Mouse (Mus musculus) heart, adult 18-20 months (tissue): ENCODE data around the gene Ppip5k1. TPM values are rescaled to one million over a fixed set of nuclear protein-coding genes. Genes with fewer than 3 reads are reported as not detected.

ENCODE experiments used
- DNase-seq, 2 experiments: peaks; one replicate each; pipeline ENCODE4 v3.0.0; 2021 to 2022; ENCODE audit warnings: mixed read lengths in 1 of 2
- total RNA-seq, 2 experiments: library from RNA; stranded (reverse); gene quantifications; 2 replicates each; pipeline ENCODE4 v1.2.3; 2021

The Ppip5k1 gene
- total RNA-seq, 2 experiments from 2014 or later: 87.5 to 93.6 TPM

DNA sequence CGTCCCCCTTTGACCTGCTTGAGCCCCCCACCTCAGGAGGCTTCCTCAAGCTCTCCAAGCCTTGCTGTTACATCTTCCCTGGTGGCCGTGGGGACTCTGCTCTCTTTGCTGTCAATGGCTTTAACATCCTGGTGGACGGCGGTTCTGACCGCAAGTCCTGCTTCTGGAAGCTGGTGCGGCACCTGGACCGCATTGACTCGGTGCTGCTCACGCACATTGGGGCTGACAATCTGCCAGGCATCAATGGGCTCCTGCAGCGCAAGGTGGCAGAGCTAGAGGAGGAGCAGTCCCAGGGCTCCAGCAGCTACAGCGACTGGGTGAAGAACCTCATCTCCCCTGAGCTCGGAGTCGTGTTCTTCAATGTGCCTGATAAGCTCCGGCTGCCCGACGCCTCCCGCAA, 55.7 kb downstream of the Ppip5k1 start:
- DNase-seq: no peak

DNA sequence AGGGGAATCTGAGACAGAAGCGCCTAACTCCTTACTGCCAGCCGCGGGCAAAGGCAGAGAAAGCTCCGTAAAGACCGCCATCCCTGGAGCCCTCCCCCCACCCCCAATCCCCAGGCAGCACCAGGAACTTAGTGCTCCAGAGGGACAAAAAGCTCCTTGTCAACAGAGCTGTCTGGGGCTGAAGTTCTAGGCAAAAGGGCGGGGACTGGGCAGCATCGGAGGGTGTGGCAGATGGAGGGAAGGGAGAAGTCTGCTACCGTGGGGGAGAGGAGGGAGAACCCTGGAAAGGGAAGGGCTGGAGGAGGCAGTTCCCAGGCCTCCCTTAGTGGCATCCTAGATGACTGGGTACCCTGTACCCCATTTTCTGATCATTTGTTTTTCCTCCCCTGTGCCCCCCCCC, 57.1 kb downstream of the Ppip5k1 start:
- no peak for DNase-seq

DNA sequence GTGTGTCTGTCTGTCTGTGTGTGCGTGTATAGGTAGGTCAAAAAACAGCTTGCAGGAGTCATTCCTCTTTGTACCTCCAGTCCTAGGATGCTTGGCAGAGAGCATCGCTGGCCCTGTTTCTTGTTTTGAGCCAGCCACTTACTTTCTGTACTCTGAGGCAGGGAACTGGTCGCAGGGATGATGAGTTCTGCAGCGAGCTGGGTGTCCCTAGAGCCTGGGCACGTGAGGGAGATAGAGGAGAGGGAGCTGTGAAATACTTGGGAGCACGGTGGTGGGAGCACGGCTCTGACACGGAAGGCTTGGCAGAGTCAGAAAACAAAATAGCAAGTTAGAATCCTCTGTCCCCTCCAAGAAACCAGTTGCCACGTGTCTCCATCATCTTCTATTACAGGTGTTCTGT, 57.5 kb downstream of the Ppip5k1 start:
- DNase-seq: no peak

DNA sequence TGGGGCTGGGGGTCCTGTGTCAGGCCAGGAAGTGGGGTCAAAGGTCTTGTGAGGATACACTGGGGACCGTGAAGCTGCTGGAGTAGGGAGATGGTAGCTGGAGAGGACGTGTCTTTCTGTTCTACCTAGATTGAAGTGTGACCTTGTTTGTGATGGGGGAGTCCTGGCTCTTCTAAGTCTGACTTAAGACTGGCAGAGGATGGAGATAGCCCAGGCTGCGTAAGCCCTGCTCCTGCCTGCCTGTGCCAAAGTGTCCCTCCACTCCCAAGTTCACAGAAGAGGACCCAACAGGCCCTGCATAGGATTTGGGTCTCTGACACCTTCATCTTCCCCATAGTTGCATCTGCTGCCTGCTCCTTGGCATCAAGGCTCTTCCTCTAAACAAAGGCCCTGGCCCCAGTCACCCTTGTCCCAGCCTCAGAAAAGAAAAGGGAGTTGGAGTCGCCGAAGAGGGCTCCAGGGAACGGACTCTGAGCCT, 58.4 kb downstream of the Ppip5k1 start:
- no peak for DNase-seq

DNA sequence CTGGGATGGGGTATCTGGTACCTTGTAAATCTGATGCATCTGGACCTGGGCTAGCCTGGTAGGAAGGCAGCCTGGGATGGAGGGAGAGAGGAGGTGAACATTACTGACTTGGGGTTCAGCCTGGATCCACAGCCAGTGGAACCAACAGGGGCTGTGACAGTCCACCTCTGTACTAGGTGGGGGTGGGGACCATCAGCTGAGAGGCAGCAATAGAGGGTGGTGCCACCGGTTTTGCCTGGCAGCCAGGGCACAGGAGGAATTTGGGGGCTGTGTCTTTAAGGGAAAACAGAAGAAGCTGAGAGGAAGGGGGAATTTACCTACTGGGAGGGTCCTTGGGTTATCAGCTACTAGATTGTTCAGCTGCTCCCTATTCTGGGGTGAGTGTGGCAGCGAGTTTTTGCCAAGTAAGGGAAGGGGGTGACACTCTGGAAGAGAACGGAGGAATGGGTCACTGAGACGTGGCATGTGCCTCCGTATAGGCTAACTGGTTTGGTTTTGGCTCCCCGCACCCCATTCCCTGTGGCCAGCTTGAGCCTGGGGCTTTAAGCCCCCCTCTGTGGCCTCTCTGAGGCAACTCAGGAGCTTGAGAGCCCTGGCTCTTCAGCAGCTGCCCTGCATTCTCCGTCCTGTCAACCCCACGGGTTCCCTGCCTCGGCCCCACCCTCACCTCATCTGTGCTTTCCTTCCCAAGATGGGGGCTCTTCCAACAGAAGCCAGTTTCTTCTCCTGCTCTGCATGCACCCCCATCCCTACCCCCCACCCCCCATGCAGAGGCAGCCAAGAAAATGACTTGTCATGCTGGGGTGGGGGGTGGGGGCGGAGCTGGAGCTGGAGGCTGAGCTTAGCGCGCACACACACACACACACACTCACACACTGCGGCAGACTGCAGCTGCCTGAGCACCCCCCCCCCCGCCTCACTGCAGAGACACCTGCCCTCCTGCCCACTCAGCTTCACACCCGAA, 59.3 kb downstream of the Ppip5k1 start:
- peak; percentile 29 to 50 for DNase-seq

DNA sequence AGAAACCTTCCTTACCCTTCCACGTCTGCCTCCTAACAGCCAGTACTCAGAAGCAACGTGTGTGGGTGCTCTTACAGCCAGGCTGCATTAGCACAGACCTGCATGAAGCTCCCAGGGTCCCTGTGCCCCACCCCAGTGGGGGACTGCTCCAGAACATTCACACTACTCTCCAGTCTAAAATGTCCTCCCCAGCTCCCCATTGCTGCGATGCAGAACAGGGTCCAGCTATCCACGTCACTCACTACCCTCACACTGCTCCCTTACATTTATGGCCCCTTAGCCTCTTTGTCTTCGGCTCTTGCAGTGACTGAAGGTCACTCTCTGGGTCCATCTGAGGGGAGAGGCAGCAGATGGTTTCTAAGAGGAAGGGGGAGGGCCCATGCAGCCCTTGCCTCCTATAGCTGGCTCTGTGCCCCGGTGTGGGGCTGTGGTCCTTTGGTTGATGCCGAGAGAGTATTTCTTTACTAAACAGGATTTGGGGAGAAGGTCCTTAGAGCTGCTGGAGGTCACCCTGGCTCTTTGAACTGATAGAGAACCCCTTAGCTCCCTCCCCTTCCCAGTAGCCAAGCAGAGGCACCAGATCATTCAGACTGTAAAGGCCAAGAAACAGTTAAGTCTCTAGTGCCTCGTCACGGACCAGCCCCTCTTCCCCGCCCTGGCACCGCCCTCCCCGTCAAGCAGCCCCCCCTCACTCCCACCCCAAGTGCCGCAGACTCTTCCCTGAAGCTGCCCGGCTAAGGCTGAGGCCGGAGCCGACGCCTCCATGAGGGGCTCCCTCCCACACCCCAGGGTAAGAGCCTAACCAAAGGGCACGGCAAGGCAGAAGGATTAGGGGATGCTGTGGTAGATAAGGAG, 60.2 kb downstream of the Ppip5k1 start:
- peak; percentile 63 to 64 for DNase-seq

DNA sequence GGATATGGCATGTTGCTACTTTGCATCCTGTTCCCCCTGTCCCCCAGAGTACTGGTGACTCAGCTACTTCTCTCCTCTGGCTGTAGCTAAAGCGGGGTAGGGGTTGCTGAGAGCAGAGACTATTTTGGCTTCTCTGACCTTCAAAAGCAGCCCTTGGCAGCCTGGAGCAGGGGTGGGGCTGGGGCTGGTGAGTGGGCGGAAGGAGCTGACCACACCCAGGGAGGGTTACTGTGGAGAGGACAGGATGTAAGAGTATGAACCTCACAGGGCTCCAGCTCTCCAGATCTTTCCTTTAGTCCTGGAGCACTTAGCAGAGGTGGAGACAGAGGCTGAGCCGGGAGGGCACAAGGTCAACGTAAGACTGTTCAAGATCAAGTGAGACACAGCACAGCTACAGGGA, 61.0 kb downstream of the Ppip5k1 start:
- DNase-seq: peak; percentile 78 to 83

DNA sequence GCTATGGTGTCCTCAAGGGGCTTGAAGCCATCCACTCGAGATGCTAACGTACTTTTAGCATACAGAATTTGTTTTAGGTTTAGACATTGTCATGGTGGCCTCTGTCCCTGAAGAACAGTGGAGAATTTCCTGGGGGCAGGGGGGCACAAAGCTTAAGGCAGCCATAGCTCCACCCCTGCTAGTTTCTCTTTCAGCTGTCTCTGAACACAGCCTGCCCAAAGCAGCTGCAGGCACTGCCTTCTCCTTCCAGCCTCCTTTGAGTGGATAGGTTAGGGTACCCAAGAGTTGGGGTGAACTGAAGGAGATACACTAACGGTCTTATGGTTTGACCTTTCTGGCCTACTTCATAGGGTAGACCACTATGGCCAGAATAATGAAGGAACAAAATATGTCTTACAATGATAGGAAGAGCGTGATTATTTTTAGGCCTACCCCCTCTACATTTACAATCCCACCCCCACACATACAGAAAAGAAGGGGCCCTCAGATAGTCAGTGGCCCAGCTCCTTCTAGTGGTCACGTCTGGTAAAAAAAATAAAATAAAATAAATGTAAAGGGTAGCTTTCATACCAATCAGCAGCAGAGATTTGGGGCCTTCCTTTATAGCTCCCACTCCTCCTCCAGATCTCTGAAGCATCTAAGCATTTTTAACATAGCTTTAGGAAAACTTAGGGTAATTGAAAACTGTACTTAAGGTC, 62.7 kb downstream of the Ppip5k1 start:
- DNase-seq: no peak

DNA sequence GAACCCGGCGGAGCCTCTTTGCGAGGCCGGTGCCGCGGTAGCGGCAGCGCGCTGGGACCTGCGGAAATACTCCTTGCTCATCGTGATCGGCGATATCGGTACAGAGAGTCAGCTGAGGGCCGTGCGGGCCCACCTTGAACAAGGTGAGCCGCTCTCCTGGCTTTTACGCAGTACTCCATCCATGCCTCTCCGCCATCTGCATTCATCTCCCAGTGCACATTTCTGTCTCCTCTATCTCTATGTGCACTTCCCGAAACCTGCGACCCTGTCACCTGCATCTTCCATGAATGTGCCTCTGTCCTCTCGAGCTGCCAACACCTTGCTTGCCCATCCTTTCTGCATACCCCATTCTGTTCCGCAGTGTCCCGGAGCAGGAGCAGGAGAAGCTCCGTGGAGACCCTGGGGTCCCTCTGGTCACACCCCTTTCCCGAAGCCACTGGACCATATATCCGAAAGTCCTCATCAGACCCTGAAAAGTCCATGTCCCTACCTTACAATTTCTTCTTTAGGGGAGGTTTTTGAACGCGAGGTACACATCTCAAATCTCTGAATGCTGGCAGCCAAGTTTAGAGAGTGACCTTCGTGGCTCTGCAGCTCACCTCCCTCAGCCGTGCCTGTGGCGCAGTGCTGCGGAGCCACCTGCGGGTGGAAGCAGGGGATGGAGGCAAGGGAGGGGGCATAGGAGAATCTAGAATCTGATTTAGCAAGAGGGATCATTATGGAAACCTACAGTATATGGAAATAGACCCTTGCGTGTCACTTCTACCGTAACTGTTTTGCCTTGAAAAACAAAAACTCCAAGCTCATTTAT, 65.3 kb downstream of the Ppip5k1 start:
- no peak for DNase-seq

DNA sequence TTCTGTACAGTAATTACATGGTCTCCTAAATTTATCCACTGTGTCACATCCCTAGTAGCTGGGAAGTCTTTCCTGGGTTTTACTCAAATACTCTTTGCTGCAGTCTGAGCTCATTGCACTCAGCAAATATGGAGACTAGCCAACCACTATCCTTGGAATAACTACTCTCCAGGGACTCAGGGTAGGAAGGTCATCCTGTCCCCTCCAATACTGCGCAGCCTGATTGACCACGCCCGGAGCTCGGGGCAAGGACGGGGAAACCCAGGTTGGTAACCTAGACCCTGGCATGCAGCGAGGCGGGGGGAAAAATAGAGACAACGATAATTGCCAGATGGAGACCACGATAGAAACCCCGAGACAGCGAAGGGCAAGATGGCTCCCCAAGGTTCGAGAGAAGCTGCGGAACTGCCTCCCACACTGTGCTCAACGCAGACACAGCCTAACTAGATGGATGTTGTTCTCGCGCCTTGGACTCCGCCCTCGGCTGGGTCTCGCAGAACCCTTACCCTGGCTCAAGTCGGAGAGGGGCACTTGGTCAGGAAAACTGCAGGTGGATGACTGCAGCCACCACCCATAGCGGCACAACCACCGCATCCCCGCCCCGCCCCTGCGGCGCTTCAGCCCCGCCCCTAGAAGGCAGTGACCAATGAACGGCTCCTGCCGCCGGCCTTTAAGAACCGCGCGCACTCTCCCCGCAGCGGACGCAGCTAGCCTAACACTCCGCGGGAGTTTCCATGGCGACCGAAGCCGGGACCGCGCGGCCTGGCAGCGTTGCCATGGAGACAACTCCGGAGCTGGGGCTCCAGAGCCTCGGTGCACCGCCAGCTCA, 66.1 kb downstream of the Ppip5k1 start, which contains the start of gene Map1a:
TSS of gene Map1a (plus strand) at position 700 of the 829 bp plus-strand sequence.
- DNase-seq: peak; percentile 93 to 94

DNA sequence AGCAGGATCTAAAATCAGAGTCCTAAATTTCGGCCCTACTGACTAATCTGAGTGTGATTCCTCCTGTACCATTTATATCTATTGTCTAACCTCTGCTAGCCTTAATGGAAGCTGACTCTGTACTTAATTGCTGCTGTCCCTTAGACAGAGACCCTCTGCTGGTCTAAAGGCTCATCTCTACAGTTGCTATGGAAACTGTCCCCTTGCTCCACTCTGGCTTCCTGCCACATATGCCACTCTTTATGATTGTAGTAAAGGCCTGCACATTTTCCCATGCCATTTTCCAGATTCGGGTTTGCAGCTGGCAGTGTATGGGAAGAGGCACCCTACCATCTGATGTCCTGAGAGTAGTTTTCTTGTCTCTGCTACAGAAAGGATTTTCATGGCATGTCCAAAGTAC, 67.3 kb downstream of the Ppip5k1 start:
- DNase-seq: no peak

DNA sequence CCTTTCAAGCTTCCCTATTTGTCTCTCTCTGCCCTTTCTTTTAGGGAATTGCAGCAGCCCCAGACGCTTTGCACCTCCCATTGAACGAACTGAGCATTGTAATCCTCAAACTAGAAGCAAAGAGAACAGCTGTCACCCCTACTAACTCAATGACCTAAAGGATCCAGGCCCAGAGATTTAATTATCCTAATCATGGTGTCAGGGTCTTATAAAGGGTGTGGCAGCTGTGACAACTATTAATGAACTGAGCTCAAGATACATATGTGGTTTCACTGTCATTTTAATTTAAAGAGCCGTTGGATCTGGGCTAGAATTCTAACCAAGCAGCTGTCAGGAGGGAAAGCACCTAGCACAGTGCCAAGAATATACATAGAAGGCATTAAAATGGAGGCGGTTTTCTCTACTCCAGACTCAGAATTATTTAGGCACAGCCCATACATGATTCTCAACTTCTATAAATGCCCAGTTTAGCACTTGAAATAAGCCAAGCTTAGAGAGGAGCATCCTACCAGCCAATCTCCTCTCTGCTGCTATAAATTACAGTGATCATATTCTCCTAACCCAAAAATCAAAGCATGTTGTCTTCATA, 83.2 kb downstream of the Ppip5k1 start:
- DNase-seq: no peak

DNA sequence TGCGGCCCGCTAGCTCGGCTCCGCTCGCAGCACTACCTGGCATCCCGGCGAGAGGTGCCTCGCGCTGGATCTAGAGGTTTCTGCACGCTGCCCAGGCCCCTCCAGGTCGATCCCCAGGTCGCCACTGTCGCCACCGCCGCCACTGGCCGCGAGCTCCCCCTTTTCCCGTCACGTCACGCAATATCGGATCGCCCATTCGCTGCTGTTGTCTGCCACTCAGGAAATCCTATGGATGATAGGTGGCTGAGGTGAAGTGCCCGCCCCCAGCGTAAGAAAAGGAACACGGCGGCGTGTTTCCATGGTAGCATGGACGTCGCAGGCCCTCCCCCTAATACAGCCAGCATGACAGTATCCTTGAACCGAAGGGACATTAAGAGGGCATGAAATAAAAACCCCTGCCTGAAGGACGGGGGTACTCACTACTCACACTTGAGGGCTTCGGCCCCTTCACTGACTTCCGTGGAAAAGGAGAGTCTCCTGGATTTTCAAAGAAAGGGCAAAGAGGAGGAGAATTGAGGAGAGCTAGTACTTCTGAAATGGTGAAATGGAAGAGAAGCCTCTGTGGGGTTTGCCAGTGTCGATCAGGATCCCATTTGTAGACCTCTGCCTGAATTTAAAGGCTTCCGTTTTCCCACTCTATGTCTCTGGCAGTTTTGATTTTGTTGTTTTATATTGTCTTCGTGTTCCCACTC, 83.8 kb downstream of the Ppip5k1 start, which contains the start of gene Trp53bp1:
TSS of gene Trp53bp1 (minus strand) at position 172 of the 692 bp plus-strand sequence.
- peak; percentile 98 to 99 for DNase-seq

DNA sequence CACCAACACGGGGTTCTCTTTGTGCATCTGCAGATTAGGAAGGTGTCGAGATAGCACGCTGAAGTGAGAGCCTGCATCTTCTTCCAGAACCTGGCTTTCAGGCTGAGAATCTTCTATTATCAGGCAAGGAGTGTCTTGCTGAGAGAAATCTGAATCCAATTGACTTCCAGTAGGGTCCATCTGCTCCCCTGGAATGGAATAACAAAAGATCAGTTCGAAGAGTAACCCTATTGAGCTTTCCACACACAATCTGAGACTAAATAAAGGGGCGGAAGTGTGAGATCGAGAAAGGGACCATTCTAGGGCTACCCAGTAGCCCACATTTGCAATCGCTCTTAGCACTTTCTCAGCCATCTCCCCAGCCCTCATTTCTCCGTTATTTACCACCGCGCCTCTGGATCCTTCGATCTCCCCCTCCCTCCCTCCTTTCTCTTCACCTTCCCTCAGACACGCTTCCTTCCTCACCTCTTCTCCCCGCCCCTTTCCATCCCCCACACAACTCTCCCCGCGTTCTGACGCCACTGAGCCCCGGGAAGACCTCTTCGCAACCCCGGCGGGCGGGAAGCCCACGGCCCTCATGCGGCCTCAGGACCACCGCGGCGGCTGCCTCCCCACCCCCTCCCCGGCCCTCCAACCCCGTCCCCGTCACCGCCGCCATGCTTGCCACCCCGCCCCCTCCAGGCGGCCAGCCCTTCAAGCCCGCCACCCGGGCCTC, 84.5 kb downstream of the Ppip5k1 start:
- DNase-seq: no peak

DNA sequence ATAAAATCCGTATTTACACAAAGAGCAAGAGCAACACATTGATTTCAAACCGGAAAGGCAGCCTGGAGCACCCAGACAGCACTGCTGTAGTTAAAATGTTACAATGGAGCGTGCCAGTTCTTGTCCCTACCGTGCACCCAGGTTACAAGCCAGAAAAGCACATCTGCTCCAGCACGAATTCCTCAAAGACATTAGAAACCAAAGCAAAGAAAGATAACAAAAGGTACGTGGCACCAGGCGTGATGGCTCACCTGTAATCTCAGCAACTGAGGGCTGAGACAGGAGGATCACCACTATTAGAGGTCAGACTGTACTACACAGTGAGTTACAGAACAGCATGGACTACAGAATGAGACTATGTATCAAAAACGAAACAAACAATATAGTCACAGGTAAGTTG, 86.8 kb downstream of the Ppip5k1 start:
- no peak for DNase-seq
